Mouse (Mus musculus) hindbrain, embryonic 10.5 days (tissue): ENCODE data around the gene Dcps. TPM values are rescaled to one million over a fixed set of nuclear protein-coding genes. Genes with fewer than 3 reads are reported as not detected.

Experiments
- DNase-seq: peaks from one replicate; pipeline ENCODE4 v3.0.0-alpha.2; 2017; ENCODE audit warnings: low spot score
- H3K27ac ChIP-seq: fragments of 300-500 bp; sonication (generic); 2 replicates; pipeline ENCODE4 v1.5.1; 2016; ENCODE audit warnings: mild to moderate bottlenecking, moderate library complexity
- H3K27me3 ChIP-seq: fragments of 300-500 bp; sonication (generic); 2 replicates; pipeline ENCODE4 v1.6.1; 2016; ENCODE audit warnings: mild to moderate bottlenecking; ENCODE audit not compliant: poor library complexity, insufficient read depth, severe bottlenecking
- H3K36me3 ChIP-seq: fragments of 300-500 bp; sonication (generic); 2 replicates; pipeline ENCODE4 v1.6.1; 2016; ENCODE audit warnings: mild to moderate bottlenecking, moderate library complexity
- H3K4me1 ChIP-seq: fragments of 300-500 bp; sonication (generic); replicated peaks from 2 replicates; pipeline ENCODE4 v1.6.1; 2016; ENCODE audit warnings: mild to moderate bottlenecking
- H3K4me3 ChIP-seq: fragments of 300-500 bp; sonication (generic); 2 replicates; pipeline ENCODE4 v1.5.1; 2016; ENCODE audit warnings: mild to moderate bottlenecking, moderate library complexity
- H3K9me3 ChIP-seq: fragments of 300-500 bp; sonication (generic); 2 replicates; pipeline ENCODE4 v1.6.1; 2016; ENCODE audit warnings: mild to moderate bottlenecking, moderate library complexity
- WGBS: fragments of 180-500 bp; shearing (Covaris S2); methylation state at CpG from one replicate; pipeline ENCODE4 v1.1.7; 2016; 5-methylcytosine and 5-hydroxymethylcytosine counted together
- polyA plus RNA-seq: library from polyadenylated mRNA; unstranded; fragments of >200 nt; fragmentation: Nextera tagmentation; extraction: Ambion mirVana; gene quantifications from 2 replicates; pipeline ENCODE4 v1.2.1, GENCODE M21; 2016

Dcps gene
- polyA plus RNA-seq, 1 experiment from 2014 or later = 101 TPM

DNA sequence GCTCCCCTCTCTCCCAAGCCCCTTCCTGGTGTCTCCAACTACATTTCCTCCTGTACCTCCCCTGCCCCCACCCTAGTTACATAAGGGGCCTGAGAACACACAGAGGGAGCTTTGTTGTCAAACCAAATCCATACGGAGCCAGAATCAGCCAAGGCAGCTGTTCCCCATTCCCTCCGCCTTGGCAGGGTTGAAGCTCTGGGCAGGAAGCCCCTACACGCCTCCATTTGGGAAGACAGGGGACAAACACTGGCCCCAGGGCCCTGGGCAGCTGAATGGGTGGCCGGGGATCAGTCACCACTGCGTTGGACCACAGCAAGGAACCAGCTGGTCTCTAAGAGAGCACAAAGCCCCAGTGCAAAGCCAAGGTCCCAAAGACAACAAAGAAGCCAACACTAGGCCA lies 66.9 kb downstream of the Dcps start:
- H3K36me3 ChIP-seq = no peaks in the 10 kb centered on the region
- no peaks in the 10 kb centered on the region for H3K9me3 ChIP-seq
- no peaks in the 10 kb centered on the region for H3K27me3 ChIP-seq
- 51% methylated on average over 5 of the region's 5 CpGs for WGBS
- DNase-seq = peak; percentile 24
- no peak overlapping the region for H3K4me3 ChIP-seq
- H3K4me1 ChIP-seq = peaks cover 43% of the 10 kb centered on the region
- H3K27ac ChIP-seq = peak overlapping the region; percentile 79

DNA sequence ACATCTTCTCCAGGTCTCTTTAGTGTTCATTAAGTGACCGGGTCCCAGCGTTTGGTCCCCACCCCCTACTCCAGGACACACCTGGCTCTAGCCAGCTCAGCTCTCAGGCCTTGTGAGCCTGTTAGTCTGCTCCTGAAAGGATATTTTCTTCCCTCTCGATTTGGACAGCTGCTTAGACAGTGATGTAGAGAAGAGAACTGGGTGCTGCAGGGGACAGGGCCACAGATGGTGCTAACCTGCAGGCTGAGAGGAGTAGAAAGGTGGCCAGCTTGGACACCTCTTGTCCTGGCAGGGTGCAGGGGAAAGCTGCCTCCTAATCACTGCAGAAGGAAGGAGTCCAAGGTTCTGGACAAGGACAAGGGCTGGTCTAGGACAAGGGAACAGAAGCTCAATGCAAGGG lies 67.8 kb downstream of the Dcps start:
- H3K27ac ChIP-seq = no peak overlapping the region
- WGBS = 88% methylated on average over 3 of the region's 3 CpGs
- H3K4me3 ChIP-seq = no peak overlapping the region
- H3K9me3 ChIP-seq = no peaks in the 10 kb centered on the region
- no peaks in the 10 kb centered on the region for H3K27me3 ChIP-seq
- no peaks in the 10 kb centered on the region for H3K36me3 ChIP-seq
- no peak for DNase-seq
- peaks cover 39% of the 10 kb centered on the region for H3K4me1 ChIP-seq

DNA sequence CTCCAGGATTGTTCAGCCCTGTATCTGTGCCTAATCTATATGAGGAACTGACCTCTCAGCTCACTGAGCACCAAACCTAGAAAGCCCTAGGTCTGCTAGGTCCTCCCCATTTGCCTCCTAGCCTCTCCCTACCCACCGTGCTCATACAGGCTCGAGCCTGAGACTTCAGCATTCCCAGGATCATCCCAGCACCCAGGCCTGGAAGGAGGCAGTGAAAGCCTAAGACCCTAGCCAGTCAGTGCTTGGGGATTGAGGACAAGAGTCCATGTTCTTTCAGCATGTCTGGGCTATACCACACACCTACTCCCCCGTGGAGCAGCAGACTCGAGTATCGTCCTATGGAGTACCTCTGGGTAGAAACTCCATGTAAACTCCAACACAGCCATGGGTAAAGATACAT lies 68.5 kb downstream of the Dcps start:
- H3K9me3 ChIP-seq = no peaks in the 10 kb centered on the region
- DNase-seq = no peak
- 89% methylated on average over 5 of the region's 5 CpGs for WGBS
- H3K36me3 ChIP-seq = no peaks in the 10 kb centered on the region
- no peak overlapping the region for H3K4me3 ChIP-seq
- no peak overlapping the region for H3K27ac ChIP-seq
- H3K4me1 ChIP-seq = peaks cover 36% of the 10 kb centered on the region
- H3K27me3 ChIP-seq = no peaks in the 10 kb centered on the region

DNA sequence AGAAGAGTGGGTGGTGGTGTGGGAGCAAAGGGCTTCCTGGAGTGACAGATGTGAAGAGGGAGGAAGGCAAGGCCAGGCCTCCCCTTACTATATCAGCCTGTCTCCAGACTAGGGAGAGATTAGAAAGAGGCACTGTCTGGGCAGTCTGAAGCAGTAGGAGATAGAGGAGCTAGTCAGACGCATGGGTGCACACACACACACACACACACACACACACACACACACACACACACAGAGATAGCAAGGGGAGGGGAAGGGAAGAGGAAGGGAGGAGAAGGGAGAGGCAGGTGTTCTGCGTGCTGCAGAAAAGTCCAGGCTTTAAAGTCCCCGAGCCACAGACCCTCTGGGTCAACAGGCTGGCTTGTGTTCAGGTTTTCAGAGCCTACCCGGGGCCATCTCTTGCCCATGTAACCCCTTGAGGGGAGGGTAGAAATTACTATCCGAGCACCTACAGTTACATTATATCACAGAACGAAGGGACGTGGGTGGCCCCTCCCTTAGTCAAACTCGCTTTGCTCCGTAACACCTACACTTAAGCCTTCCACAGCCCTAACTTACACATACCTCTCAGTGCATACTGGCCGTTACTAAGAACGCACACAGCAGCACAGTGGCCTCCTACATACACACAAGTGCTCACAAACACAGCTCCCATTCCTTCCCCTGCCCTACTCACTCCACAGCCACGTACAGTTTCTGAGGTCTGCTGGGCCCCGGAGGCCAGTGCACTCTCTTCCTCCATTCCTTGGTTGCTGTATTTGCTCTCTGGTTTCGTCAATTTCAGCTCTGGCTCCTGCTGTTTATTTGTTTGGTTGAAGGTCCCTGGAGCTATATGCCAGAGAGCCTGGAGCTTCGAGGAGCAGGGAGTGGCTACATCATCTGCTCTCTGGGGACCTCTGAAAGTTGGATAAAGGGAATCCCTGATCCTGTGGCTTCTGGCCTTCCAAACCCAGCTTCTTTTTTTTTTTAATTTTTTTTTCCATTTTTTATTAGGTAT lies 69.7 kb downstream of the Dcps start:
- Histone ChIP-seq H3K4me3 (no peak overlapping the region), H3K36me3 (no peaks in the 10 kb centered on the region), H3K27ac (no peak overlapping the region), H3K9me3 (no peaks in the 10 kb centered on the region), H3K4me1 (peaks cover 24% of the 10 kb centered on the region), H3K27me3 (no peaks in the 10 kb centered on the region)
- 71% methylated on average over 15 of the region's 15 CpGs for WGBS
- DNase-seq = no peak

DNA sequence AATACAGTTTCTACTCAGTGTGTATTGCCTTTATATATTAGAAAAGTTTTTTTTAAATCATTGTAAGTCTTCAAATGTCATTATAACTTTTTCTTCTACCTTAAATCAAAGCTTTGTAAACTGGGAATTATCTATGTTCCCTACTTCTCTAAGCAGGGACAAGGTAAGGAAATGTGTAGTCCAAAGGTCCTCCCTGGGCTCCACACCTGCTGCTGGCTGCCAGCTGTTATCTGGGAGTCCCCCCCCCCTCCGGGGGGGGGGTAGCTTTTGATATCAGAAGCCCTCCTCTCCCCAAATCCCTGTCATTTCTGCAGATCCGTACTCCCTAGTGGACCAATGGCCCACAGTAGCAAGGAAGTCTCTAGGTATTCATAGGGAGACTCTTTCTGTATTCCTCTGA lies 70.4 kb downstream of the Dcps start:
- WGBS = 70% methylated on average over 2 of the region's 2 CpGs
- no peak overlapping the region for H3K27ac ChIP-seq
- peaks cover 24% of the 10 kb centered on the region for H3K4me1 ChIP-seq
- H3K9me3 ChIP-seq = no peaks in the 10 kb centered on the region
- H3K27me3 ChIP-seq = no peaks in the 10 kb centered on the region
- no peak for DNase-seq
- H3K4me3 ChIP-seq = no peak overlapping the region
- H3K36me3 ChIP-seq = no peaks in the 10 kb centered on the region

DNA sequence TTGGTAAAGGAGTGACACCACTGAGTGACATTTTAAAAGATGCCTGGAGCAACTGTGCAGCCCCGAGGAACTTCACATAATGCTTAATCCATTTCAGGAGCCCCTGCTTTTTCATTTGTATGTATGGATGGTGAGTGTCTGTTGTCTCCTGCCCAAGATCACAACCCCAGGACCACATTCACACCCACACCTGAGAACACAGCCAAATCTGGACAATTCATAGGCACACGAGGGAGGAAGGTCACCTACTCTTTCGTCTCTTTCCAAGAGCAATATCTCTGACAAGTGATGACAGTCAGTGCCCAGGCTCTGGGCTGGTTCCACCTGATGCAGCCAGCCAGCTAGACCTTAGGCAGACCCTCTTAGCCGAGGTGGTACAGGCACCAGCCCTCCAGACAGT lies 71.2 kb downstream of the Dcps start:
- Histone ChIP-seq H3K4me1 (peaks cover 22% of the 10 kb centered on the region), H3K27me3 (no peaks in the 10 kb centered on the region), H3K36me3 (no peaks in the 10 kb centered on the region), H3K27ac (no peak overlapping the region), H3K4me3 (no peak overlapping the region), H3K9me3 (no peaks in the 10 kb centered on the region)
- DNase-seq = no peak
- WGBS = 88% methylated on average over 4 of the region's 4 CpGs

DNA sequence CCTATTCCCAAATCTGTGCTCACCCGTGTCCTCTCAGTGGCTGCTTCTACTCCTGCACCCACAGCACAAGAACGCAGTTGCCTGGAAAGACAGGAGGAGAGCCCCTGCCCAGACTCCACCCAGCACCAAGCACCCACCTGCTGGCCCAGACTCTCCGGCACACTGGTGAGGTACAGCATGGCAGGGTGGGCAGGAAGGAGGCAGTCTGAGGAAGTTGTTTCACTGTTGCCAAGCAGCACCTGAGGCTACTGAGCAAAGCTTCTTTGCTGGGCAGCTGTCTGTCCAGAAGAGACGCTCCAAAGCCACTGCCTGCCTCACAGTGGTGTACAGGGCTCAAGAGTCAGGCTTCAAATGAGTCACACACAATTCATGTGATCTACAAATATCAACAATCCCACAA lies 77.1 kb downstream of the Dcps start:
- Histone ChIP-seq H3K27ac (no peak overlapping the region), H3K4me1 (no peaks in the 10 kb centered on the region), H3K9me3 (no peaks in the 10 kb centered on the region), H3K36me3 (no peaks in the 10 kb centered on the region), H3K27me3 (no peaks in the 10 kb centered on the region), H3K4me3 (no peak overlapping the region)
- 83% methylated on average over 4 of the region's 4 CpGs for WGBS
- no peak for DNase-seq

DNA sequence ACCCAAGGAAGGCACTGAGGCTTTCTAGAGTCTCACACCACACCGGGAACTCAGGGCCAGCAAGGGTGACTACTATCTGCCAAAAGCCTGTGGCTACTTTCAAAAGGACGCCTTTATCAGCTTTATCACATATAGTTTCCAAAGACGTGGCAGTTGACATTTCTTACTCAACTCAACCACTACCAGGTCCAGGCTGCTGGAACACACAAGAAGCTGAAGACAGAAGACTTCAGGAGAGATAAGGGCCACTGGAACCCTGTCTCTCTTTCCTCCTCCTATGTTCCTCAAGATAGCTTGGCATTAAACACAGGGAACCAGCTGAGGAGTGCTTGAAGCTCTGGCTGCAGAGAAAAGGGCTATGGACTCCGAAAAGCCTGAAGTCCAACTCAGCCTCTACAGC lies 78.0 kb downstream of the Dcps start:
- WGBS = 84% methylated on average over 4 of the region's 4 CpGs

DNA sequence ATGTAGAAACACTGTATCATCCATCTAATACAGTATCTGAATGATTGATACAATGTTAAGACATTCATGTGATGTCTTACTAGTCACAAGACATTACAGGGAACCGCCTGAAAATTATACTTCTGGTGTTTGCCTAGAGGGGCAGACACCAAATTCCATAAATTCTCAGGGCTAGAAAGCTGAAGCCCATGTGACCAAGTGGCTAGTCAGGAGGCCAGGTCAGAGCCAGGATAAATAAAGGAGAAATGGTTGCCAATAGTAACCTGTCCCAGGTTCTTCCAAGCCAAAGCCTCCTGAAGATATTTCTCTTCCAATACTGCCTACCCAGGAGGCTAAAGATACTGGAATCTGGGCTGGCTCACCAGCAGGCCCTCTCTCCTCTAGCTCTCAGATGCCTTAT lies 80.1 kb downstream of the Dcps start:
- no peak for DNase-seq
- H3K9me3 ChIP-seq = no peaks in the 10 kb centered on the region

More for the DNA sequence above, 78.0 kb downstream of the Dcps start:
- no peak overlapping the region for H3K27ac ChIP-seq
- H3K4me3 ChIP-seq = no peak overlapping the region
- no peaks in the 10 kb centered on the region for H3K36me3 ChIP-seq
- no peaks in the 10 kb centered on the region for H3K27me3 ChIP-seq
- no peaks in the 10 kb centered on the region for H3K4me1 ChIP-seq
- no peak for DNase-seq
- H3K9me3 ChIP-seq = no peaks in the 10 kb centered on the region

DNA sequence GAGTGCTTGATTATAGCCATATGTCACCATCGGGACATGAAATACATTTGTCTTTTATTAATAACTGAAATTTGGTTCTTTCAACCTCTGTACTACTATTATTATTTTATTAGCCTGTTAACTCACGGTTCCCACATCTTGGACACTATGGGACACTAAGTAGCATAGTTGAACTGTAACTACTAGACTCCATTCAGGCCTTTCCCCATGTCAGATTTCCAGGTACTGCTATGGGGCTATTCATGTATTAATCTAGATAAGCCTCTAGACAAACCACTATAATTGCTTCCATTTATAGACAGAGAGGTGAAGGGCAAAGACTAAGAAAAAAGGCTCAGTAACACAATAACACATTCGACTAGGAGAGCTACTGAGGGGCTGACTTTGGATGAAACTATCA lies 82.5 kb downstream of the Dcps start:
- no peaks in the 10 kb centered on the region for H3K4me1 ChIP-seq
- no peaks in the 10 kb centered on the region for H3K9me3 ChIP-seq
- H3K27ac ChIP-seq = no peak overlapping the region
- no peak for DNase-seq
- H3K4me3 ChIP-seq = no peak overlapping the region
- WGBS = 93% methylated on average over 3 of the region's 3 CpGs
- H3K27me3 ChIP-seq = no peaks in the 10 kb centered on the region
- no peaks in the 10 kb centered on the region for H3K36me3 ChIP-seq

More for the DNA sequence above, 80.1 kb downstream of the Dcps start:
- Histone ChIP-seq H3K27me3 (no peaks in the 10 kb centered on the region), H3K27ac (no peak overlapping the region), H3K4me3 (no peak overlapping the region), H3K4me1 (no peaks in the 10 kb centered on the region), H3K36me3 (no peaks in the 10 kb centered on the region)
- WGBS = 85% methylated on average over 1 of the region's 1 CpGs

DNA sequence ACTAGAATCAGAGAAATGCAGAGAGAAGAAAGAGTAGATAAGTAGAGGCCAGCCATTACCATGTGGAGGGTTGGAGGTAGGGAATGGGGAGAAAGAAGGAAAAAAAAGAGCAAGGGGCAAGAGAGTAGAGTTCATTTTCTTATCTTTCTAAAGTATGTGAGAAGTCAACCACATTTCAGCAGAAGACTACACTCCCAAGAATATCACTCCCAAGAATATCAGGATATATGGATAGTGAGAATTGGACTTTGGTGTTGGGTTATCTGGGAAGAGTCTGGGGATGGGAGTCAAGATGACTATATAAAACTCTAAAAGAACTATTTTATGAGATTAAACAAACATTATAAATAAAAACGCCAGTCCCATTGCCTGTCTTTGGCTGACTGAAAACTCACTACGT lies 83.0 kb downstream of the Dcps start:
- no peaks in the 10 kb centered on the region for H3K9me3 ChIP-seq
- no peaks in the 10 kb centered on the region for H3K27me3 ChIP-seq
- 93% methylated on average over 2 of the region's 2 CpGs for WGBS
- no peak overlapping the region for H3K4me3 ChIP-seq
- DNase-seq = no peak
- H3K27ac ChIP-seq = no peak overlapping the region
- no peaks in the 10 kb centered on the region for H3K36me3 ChIP-seq
- no peaks in the 10 kb centered on the region for H3K4me1 ChIP-seq
